Mouse (Mus musculus): Measurements from ENCODE around the gene Ceacam1. TPM values are rescaled to one million over a fixed set of nuclear protein-coding genes. Genes with fewer than 3 reads are reported as not detected.

The Ceacam1 gene
- polyA plus RNA-seq (2015; fragmentation: Nextera tagmentation; extraction: Ambion mirVana): 4.0 and 4.1 TPM in 2 replicates

GRCm38 (mm10) chr7:25477091-25477751, at the start of gene Ceacam1:
TSS of gene Ceacam1 (minus strand) at chr7:25477603.

GRCm38 (mm10) chr7:25412833-25413441, 64.5 kb downstream of the Ceacam1 start, which contains the start of gene Cxcl17:
TSS of gene Cxcl17 (minus strand) at chr7:25412886.

Other genes with a start within 250 kb of the Ceacam1 start
- gene Gsk3a, start 239.8 kb downstream of the Ceacam1 start, polyA plus RNA-seq (2015; fragmentation: Nextera tagmentation; extraction: Ambion mirVana): 6.6 and 8.2 TPM in 2 replicates
- 5.6 and 8.0 TPM in 2 replicates for gene Erf, start 226.8 kb downstream of the Ceacam1 start, polyA plus RNA-seq (2015; fragmentation: Nextera tagmentation; extraction: Ambion mirVana)
- 14.1 and 16.4 TPM in 2 replicates for gene Cic, start 209.9 kb downstream of the Ceacam1 start, polyA plus RNA-seq (2015; fragmentation: Nextera tagmentation; extraction: Ambion mirVana)
- gene Pafah1b3, start 179.6 kb downstream of the Ceacam1 start, polyA plus RNA-seq (2015; fragmentation: Nextera tagmentation; extraction: Ambion mirVana): 36.2 and 42.4 TPM in 2 replicates
- 0.10 TPM in 1 of 2 replicates, not detected in the other for gene Prr19, start 176.2 kb downstream of the Ceacam1 start, polyA plus RNA-seq (2015; fragmentation: Nextera tagmentation; extraction: Ambion mirVana)
- gene Tmem145, start 171.5 kb downstream of the Ceacam1 start, polyA plus RNA-seq (2015; fragmentation: Nextera tagmentation; extraction: Ambion mirVana): not detected in 2 replicates
- 5.9 and 6.2 TPM in 2 replicates for gene Megf8, start 160.4 kb downstream of the Ceacam1 start, polyA plus RNA-seq (2015; fragmentation: Nextera tagmentation; extraction: Ambion mirVana)
- gene Cnfn, start 107.9 kb downstream of the Ceacam1 start, polyA plus RNA-seq (2015; fragmentation: Nextera tagmentation; extraction: Ambion mirVana): 21.2 TPM in 1 of 2 replicates, not detected in the other
- 20.7 and 82.3 TPM in 2 replicates for gene Lipe, start 78.9 kb downstream of the Ceacam1 start, polyA plus RNA-seq (2015; fragmentation: Nextera tagmentation; extraction: Ambion mirVana)
- gene Cxcl17, start 64.7 kb downstream of the Ceacam1 start, polyA plus RNA-seq (2015; fragmentation: Nextera tagmentation; extraction: Ambion mirVana): not detected in 2 replicates
- not detected in 2 replicates for gene Ceacam2, start 62.3 kb upstream of the Ceacam1 start, polyA plus RNA-seq (2015; fragmentation: Nextera tagmentation; extraction: Ambion mirVana)
- gene Erich4, start 138.3 kb upstream of the Ceacam1 start, polyA plus RNA-seq (2015; fragmentation: Nextera tagmentation; extraction: Ambion mirVana): not detected in 2 replicates
- 28.5 and 29.4 TPM in 2 replicates for gene Dmac2, start 141.8 kb upstream of the Ceacam1 start, polyA plus RNA-seq (2015; fragmentation: Nextera tagmentation; extraction: Ambion mirVana)
- 3.1 and 3.4 TPM in 2 replicates for gene B3gnt8, start 149.1 kb upstream of the Ceacam1 start, polyA plus RNA-seq (2015; fragmentation: Nextera tagmentation; extraction: Ambion mirVana)
- gene Bckdha, start 181.4 kb upstream of the Ceacam1 start, polyA plus RNA-seq (2015; fragmentation: Nextera tagmentation; extraction: Ambion mirVana): 68.8 and 82.8 TPM in 2 replicates
- gene Exosc5, start 181.6 kb upstream of the Ceacam1 start, polyA plus RNA-seq (2015; fragmentation: Nextera tagmentation; extraction: Ambion mirVana): 30.1 and 33.2 TPM in 2 replicates
- 0.46 and 0.83 TPM in 2 replicates for gene Tmem91, start 197.6 kb upstream of the Ceacam1 start, polyA plus RNA-seq (2015; fragmentation: Nextera tagmentation; extraction: Ambion mirVana)
- 17.0 and 18.4 TPM in 2 replicates for gene B9d2, start 203.2 kb upstream of the Ceacam1 start, polyA plus RNA-seq (2015; fragmentation: Nextera tagmentation; extraction: Ambion mirVana)
- 1.3 and 2.0 TPM in 2 replicates for gene Tgfb1, start 209.4 kb upstream of the Ceacam1 start, polyA plus RNA-seq (2015; fragmentation: Nextera tagmentation; extraction: Ambion mirVana)
- 14.0 and 14.7 TPM in 2 replicates for gene Ccdc97, start 241.5 kb upstream of the Ceacam1 start, polyA plus RNA-seq (2015; fragmentation: Nextera tagmentation; extraction: Ambion mirVana)

Data from skeletal muscle tissue, postnatal 0 days (tissue).